ENCODE assay signal across 29 mouse cellular contexts in genomic region chr12:86359406-86359805, GRCm38 (mm10). TPM values are rescaled to one million over a fixed set of nuclear protein-coding genes. Genes with fewer than 3 reads are reported as not detected.
DNase-seq lines count a peak whose midpoint lies in the region; ATAC-seq lines count a peak whose summit lies in the region.
"Had no signal": no experiment of that assay in that cellular context is flagged by ENCODE, and none has a peak within 500 bp of the region (broad histone marks: within the 10 kb centered on the region; RNA-seq: fewer than 3 reads in every experiment).

No protein-coding gene starts in this region.

- 35% methylated on average over 6 of the region's 6 CpGs for WGBS in limb, embryonic 13.5 days
- WGBS in limb, embryonic 10.5 days: 69% methylated on average over 6 of the region's 6 CpGs

- no peaks in the 10 kb centered on the region for H3K9me3 ChIP-seq in limb, embryonic 13.5 days
- no peaks in the 10 kb centered on the region for H3K9me3 ChIP-seq in limb, embryonic 10.5 days (replicated peaks)
- H3K9me3 ChIP-seq: G1E; heart, embryonic 12.5 days; liver, embryonic 15.5 days; midbrain, embryonic 12.5 days; neural tube, embryonic 12.5 days had no signal

- no peaks in the 10 kb centered on the region for H3K36me3 ChIP-seq in limb, embryonic 13.5 days
- no peaks in the 10 kb centered on the region for H3K36me3 ChIP-seq in limb, embryonic 10.5 days
- H3K36me3 ChIP-seq: G1E; heart, embryonic 12.5 days; liver, embryonic 15.5 days; midbrain, embryonic 12.5 days; neural tube, embryonic 12.5 days had no signal

- 0 out of 2 replicates have a peak, but pooled peaks cover 5% of the 10 kb centered on the region for H3K27me3 ChIP-seq in limb, embryonic 13.5 days
- H3K27me3 ChIP-seq in limb, embryonic 10.5 days (ENCODE audit: low read depth, poor library complexity, severe bottlenecking): peaks cover 48% of the 10 kb centered on the region

- ATAC-seq in limb, embryonic 13.5 days (ENCODE audit: low FRiP score, low read depth): 0 out of 2 replicates have a peak, but pooled peaks have one; percentile 14
- ATAC-seq: forebrain, embryonic 14.5 days had no signal

- H3K4me3 ChIP-seq in limb, embryonic 13.5 days: no peak overlapping the region
- no peak overlapping the region for H3K4me3 ChIP-seq in limb, embryonic 10.5 days
- H3K4me3 ChIP-seq: heart, embryonic 12.5 days; liver, embryonic 15.5 days; midbrain, embryonic 12.5 days; myocyte; neural tube, embryonic 12.5 days had no signal

- H3K4me1 ChIP-seq in limb, embryonic 13.5 days: peaks cover 50% of the 10 kb centered on the region
- H3K4me1 ChIP-seq in limb, embryonic 10.5 days: peaks cover 27% of the 10 kb centered on the region
- H3K4me1 ChIP-seq: liver, embryonic 15.5 days had no signal

- no peak overlapping the region for H3K4me2 ChIP-seq in limb, embryonic 13.5 days (replicated peaks)
- H3K4me2 ChIP-seq: heart, embryonic 12.5 days; hindbrain, embryonic 14.5 days; liver, embryonic 15.5 days; midbrain, embryonic 12.5 days; neural tube, embryonic 12.5 days had no signal

- H3K9ac ChIP-seq in limb, embryonic 13.5 days: no peak overlapping the region
- H3K9ac ChIP-seq: heart, embryonic 12.5 days; hindbrain, embryonic 14.5 days; liver, embryonic 15.5 days; midbrain, embryonic 12.5 days; neural tube, embryonic 12.5 days had no signal

- DNase-seq in cerebellum, postnatal 14 days: peak; percentile 27 to 32
- no peak for DNase-seq in cerebellum, adult 9-10 months
- no peak for DNase-seq in limb, embryonic 10.5 days (ENCODE audit: low spot score)
- peak; percentile 54 for DNase-seq in lung, postnatal 10 days
- no peak for DNase-seq in lung, postnatal 36 days
- no peak for DNase-seq in adrenal gland, postnatal 4 days (ENCODE audit: low spot score in 2 of 2)
- DNase-seq: adrenal gland, adult 8-10 months; cerebellum, adult 9-11 months; gastrocnemius, postnatal 36 days; heart, adult 18-20 months; heart, postnatal 10 days; kidney, adult 9 months; kidney, postnatal 10 days; right cerebral cortex, adult 18-20 months; right cerebral cortex, postnatal 4 days; thymus, adult 18-20 months; thymus, postnatal 25 days had no signal

- no peak overlapping the region for H3K27ac ChIP-seq in limb, embryonic 13.5 days
- no peak overlapping the region for H3K27ac ChIP-seq in limb, embryonic 10.5 days
- H3K27ac ChIP-seq: hindbrain, embryonic 14.5 days; liver, embryonic 15.5 days; midbrain, embryonic 12.5 days; neural tube, embryonic 12.5 days; stomach, postnatal 0 days had no signal

RNA-seq across cellular contexts. Expression of gene Esrrb, which starts 1.5 kb away (rescaled TPM):
- 0.74 and 0.79 TPM in 2 replicates for polyA plus RNA-seq in limb, embryonic 13.5 days (2015; fragmentation: Nextera tagmentation; extraction: Ambion mirVana)
- polyA plus RNA-seq in limb, embryonic 10.5 days (2016; fragmentation: Nextera tagmentation; extraction: Ambion mirVana): 0.06 and 0.15 TPM in 2 replicates
- total RNA-seq in adrenal gland, postnatal 4 days (2021): 1 to 10 TPM in 1 of 2 experiments, under 1 TPM in 1; 0.42 to 1.0 TPM
- total RNA-seq: hematopoietic stem cell, adult 5-6 weeks; megakaryocyte progenitor cell, adult 5-6 weeks had no signal
- polyA plus RNA-seq: G1E had no signal

Comparison
In these comparisons a context has a peak if more than half of its experiments do, and no peak if none do; other contexts are left out.
1. DNase-seq: peak in cerebellum, postnatal 14 days (2 of 2) and lung, postnatal 10 days (single experiment); none in cerebellum, adult 9-10 months (single experiment), limb, embryonic 10.5 days (single experiment), lung, postnatal 36 days (single experiment) and adrenal gland, postnatal 4 days (0 of 2).